Mouse (Mus musculus): Measurements from ENCODE around the gene Ntrk3. TPM values are rescaled to one million over a fixed set of nuclear protein-coding genes. Genes with fewer than 3 reads are reported as not detected.

Gene Ntrk3
- polyA plus RNA-seq, 1 experiment from 2014 or later, result 23.6 TPM

DNA sequence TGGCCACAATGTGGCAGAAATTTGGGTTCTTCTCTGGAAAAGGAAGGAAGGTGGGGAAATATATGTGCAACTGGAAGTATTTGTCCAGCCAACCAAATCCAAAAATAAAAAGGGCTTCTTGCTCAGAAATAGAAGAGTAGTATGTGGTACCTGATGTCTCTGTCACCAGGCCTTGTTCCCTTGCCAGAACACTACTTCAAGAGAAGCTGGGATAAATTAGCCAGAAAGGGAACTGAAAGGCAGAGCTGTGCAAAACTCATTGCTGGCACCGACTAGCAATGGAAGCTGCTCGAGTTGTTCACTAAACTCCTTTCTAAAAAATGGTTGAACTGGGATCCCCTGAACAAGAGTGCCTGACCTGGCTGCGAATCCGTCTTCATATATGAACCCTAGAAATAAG lies 337.6 kb downstream of the Ntrk3 start:
- Histone ChIP-seq H3K27me3 (no peaks in the 10 kb centered on the region), H3K4me1 (replicated peaks) (peaks cover 6% of the 10 kb centered on the region; the same call in 1 of the 2 replicates), H3K4me2 (no peak overlapping the region), H3K9ac (no peak overlapping the region), H3K36me3 (no peaks in the 10 kb centered on the region), H3K9me3 (no peaks in the 10 kb centered on the region), H3K27ac (replicated peaks) (no peak overlapping the region), H3K4me3 (no peak overlapping the region)
- no peak for ATAC-seq (ENCODE audit: low read depth)
- 88% methylated on average over 4 of the region's 4 CpGs for WGBS

DNA sequence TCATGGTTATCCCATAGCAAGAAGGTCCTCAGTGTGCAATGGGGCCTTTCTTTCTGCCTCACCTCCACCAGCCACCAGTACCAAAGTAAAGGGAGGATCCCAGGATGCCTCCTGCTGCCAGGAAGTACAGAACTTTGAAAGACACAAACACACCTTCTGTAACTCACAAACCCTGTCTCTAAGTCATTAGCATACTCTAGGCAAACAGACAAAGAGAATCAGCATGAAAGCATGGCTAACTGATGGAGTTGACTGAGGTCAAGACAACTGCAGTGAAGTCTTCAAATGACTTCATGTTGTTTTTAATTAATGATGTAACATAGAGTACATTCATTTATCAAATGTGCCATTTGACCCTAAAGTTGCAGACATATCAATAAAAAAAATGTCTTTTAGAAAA lies 339.4 kb downstream of the Ntrk3 start:
- Histone ChIP-seq H3K36me3 (no peaks in the 10 kb centered on the region), H3K4me1 (replicated peaks) (peaks cover 6% of the 10 kb centered on the region; the same call in 1 of the 2 replicates), H3K4me2 (no peak overlapping the region), H3K4me3 (no peak overlapping the region), H3K27me3 (no peaks in the 10 kb centered on the region), H3K9ac (no peak overlapping the region), H3K9me3 (no peaks in the 10 kb centered on the region), H3K27ac (replicated peaks) (no peak overlapping the region)
- no peak for ATAC-seq (ENCODE audit: low read depth)

DNA sequence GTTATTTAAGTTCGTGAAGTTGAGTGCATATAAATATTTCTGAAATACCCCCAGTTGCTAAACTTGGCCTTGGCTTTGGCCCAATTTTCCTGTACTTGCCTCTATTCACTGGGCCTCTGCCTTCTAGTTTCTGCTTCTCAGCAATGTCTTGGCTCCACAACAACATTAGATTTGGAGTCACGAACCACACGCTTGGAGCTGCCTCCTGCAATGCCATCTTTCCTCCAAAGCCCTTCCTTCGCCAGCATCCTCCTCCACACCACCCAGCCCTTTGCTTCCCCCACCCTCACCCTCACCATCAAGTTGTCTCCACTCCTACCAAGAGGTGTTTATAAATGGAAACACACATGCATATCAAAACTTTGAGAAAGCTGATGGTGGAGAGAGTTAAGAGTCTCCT lies 340.6 kb downstream of the Ntrk3 start:
- Histone ChIP-seq H3K27me3 (no peaks in the 10 kb centered on the region), H3K9ac (no peak overlapping the region), H3K9me3 (no peaks in the 10 kb centered on the region), H3K4me3 (no peak overlapping the region), H3K27ac (replicated peaks) (no peak overlapping the region), H3K4me1 (replicated peaks) (peaks cover 6% of the 10 kb centered on the region; the same call in 1 of the 2 replicates), H3K4me2 (no peak overlapping the region), H3K36me3 (no peaks in the 10 kb centered on the region)
- WGBS, result 88% methylated on average over 4 of the region's 4 CpGs
- no peak for ATAC-seq (ENCODE audit: low read depth)

DNA sequence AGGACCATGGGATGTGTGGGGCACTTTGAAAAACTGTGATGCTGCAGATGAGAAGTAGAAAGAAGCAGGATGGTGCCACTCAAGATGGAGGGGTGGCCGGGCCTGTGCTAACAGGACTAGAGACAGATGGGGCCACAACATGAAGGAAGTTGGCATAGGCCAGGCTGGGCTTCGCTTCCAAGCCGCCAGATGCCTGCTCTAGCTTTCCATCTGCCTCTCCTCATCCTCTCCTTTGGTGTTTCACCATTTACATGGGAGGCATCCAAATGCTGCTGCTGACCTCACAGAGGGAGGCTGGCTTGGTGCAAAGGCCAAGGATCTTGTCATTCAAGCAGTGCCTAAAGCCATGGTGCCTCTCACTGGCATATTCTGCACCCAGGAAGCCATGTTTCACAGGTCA lies 347.8 kb downstream of the Ntrk3 start:
- Histone ChIP-seq H3K9me3 (no peaks in the 10 kb centered on the region), H3K4me2 (no peak overlapping the region), H3K36me3 (no peaks in the 10 kb centered on the region), H3K4me1 (replicated peaks) (no peaks in the 10 kb centered on the region), H3K4me3 (no peak overlapping the region), H3K27ac (replicated peaks) (no peak overlapping the region), H3K9ac (no peak overlapping the region), H3K27me3 (no peaks in the 10 kb centered on the region)
- ATAC-seq (ENCODE audit: low read depth), result no peak
- 94% methylated on average over 3 of the region's 3 CpGs for WGBS

DNA sequence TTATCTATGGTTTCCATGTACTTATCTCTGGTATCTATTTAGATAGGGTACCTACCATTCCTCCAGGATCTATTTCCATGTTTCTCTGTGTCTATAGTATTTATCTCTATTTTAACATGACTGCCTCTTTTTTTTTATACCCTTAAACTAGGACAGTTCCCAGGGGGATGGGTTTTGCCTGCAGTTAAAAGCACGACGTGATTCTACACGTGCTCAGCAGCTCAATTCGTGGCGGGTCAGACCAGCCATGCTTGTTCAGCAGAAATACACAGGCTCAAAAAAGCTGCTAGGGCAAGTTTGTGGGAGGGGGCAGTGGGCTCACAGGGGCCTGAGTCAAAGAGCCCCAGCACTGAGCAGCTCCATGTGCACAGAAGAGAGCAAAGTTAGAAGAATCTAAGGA lies 349.7 kb downstream of the Ntrk3 start:
- Histone ChIP-seq H3K36me3 (no peaks in the 10 kb centered on the region), H3K27ac (replicated peaks) (no peak overlapping the region), H3K4me2 (no peak overlapping the region), H3K9me3 (no peaks in the 10 kb centered on the region), H3K9ac (no peak overlapping the region), H3K4me1 (replicated peaks) (no peaks in the 10 kb centered on the region), H3K27me3 (no peaks in the 10 kb centered on the region), H3K4me3 (no peak overlapping the region)
- no peak for ATAC-seq (ENCODE audit: low read depth)
- WGBS, result 72% methylated on average over 5 of the region's 5 CpGs

DNA sequence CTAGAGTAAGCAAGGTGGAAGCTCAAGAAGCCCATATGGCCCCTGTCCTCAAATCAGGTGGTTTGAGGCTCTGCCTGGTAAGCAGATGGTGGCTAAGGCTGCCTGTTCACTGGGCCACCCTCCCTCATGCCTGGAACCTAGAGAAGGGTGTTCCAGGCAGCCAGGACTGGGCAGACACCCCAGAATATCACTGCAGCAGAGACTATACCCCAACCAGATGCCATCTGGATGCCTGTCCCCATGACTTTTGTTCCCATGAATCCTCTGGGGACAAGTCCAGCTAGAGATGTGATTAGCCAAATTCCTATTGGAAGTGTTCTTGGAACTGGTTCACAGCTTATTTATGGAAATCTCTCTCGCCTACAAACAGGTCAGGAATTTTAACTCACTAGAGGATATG lies 351.8 kb downstream of the Ntrk3 start:
- Histone ChIP-seq H3K27ac (replicated peaks) (no peak overlapping the region), H3K4me2 (no peak overlapping the region), H3K9me3 (no peaks in the 10 kb centered on the region), H3K4me3 (no peak overlapping the region), H3K27me3 (no peaks in the 10 kb centered on the region), H3K9ac (no peak overlapping the region), H3K4me1 (replicated peaks) (no peaks in the 10 kb centered on the region), H3K36me3 (no peaks in the 10 kb centered on the region)
- 76% methylated on average over 1 of the region's 1 CpGs for WGBS
- ATAC-seq (ENCODE audit: low read depth), result no peak

DNA sequence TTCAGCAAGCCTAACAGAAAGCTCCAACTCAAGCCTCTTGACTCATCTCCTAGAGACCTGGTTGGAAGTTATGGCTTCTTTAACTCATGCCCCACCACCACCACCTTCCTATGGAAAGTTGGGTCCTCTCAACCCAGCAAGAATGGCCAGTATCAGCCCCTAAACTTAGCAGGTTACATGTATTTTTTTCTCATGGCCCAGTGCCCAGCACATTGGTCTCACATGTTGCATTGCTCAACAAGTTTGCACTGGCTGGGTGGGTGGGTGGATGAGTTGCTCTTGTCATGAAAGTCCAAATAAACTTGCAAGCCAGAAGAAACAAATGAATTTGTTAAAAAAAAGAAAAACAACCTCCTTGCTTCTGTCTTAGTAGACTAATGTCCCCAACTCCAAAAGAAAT lies 353.7 kb downstream of the Ntrk3 start:
- Histone ChIP-seq H3K9me3 (no peaks in the 10 kb centered on the region), H3K4me1 (replicated peaks) (no peaks in the 10 kb centered on the region), H3K4me2 (no peak overlapping the region), H3K27me3 (no peaks in the 10 kb centered on the region), H3K9ac (no peak overlapping the region), H3K4me3 (no peak overlapping the region), H3K27ac (replicated peaks) (no peak overlapping the region), H3K36me3 (no peaks in the 10 kb centered on the region)
- no peak for ATAC-seq (ENCODE audit: low read depth)

DNA sequence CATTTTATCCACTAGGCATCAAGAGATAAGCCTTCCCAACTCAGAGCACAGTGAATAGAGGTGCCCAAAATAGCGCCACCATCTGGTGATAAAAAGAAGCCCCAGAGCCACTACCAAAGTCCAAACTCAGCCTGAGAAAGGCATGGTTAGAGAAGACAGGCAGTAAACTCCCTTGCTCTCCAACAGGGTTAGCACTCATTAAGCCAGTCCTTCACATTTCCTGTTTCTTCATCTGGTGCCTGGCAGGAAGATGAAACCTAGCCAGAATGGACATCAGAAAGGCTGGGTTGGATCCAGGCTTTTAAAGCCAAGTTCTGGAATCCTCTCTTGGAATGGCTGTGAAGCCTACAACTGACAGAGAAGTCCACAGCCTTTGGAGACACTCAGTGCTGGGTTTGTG lies 355.7 kb downstream of the Ntrk3 start:
- Histone ChIP-seq H3K27ac (replicated peaks) (no peak overlapping the region), H3K9me3 (no peaks in the 10 kb centered on the region), H3K9ac (no peak overlapping the region), H3K4me1 (replicated peaks) (no peaks in the 10 kb centered on the region), H3K27me3 (no peaks in the 10 kb centered on the region), H3K36me3 (no peaks in the 10 kb centered on the region), H3K4me3 (no peak overlapping the region), H3K4me2 (no peak overlapping the region)
- ATAC-seq (ENCODE audit: low read depth), result no peak
- 36% methylated on average over 1 of the region's 1 CpGs for WGBS

DNA sequence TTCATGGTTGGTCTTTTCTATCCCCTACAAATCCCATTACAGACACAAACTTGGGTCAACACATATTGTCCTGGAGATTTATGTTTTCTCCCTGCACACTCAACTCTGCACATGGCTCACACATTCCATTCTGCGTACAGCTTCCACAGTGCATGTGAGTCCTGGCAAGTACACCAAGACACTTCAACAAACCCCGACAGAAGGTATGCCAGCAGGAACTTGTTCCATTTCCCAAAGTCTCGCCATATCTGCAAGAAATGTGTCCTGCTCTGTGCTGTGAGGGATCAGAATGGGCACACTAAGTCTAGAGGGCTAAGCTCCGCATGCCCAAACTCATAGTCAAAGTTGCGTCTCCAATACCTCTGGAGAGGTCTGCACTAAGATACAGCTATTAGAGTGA lies 358.0 kb downstream of the Ntrk3 start:
- WGBS, result 91% methylated on average over 5 of the region's 5 CpGs
- H3K4me3 ChIP-seq, result no peak overlapping the region
- no peaks in the 10 kb centered on the region for H3K9me3 ChIP-seq
- no peak for ATAC-seq (ENCODE audit: low read depth)
- no peaks in the 10 kb centered on the region for H3K36me3 ChIP-seq
- H3K9ac ChIP-seq, result no peak overlapping the region
- no peaks in the 10 kb centered on the region for H3K27me3 ChIP-seq
- H3K4me2 ChIP-seq, result no peak overlapping the region
- H3K4me1 ChIP-seq (replicated peaks), result no peaks in the 10 kb centered on the region
- no peak overlapping the region for H3K27ac ChIP-seq (replicated peaks)

DNA sequence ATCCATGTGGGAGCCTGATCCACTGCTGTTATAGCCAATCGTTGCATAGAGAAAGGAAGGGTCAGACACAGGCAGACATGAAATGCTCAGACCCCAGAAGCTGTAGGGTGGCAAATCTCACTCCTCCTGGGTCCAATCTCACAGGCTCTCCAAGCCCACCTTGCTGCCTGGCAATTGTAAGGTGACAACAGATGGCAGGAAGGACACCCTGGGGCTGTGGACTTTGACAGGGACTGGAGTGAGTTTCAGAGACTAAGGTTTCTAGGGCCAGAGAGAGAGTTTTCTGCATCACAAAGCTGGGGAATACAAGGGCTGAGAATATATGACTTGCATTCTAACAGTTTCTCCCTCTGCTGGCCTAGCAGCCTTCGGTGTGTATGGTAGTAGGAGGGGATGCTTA lies 359.5 kb downstream of the Ntrk3 start:
- Histone ChIP-seq H3K9me3 (no peaks in the 10 kb centered on the region), H3K36me3 (no peaks in the 10 kb centered on the region), H3K4me2 (no peak overlapping the region), H3K9ac (no peak overlapping the region), H3K4me3 (no peak overlapping the region), H3K4me1 (replicated peaks) (no peaks in the 10 kb centered on the region), H3K27me3 (no peaks in the 10 kb centered on the region), H3K27ac (replicated peaks) (no peak overlapping the region)
- WGBS, result 91% methylated on average over 2 of the region's 2 CpGs
- ATAC-seq (ENCODE audit: low read depth), result no peak

DNA sequence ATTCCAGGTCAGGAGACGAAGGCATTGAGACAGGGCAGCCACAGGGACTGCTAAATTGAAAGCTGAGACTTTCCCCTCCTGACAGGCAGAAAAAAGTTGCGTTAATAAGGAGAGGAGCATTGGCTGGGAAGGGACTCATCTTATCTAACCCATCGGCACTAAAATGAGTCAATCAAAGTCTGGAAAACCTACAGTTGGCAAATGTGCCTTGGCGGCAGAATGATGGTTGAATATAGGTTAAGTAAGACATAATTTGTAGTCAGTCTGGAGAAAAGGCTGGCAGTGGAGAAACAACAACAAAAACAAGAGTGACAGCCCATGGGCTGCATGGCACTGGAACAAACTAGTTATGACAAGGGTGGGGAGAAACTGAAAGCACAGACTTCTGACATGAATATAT lies 360.9 kb downstream of the Ntrk3 start:
- Histone ChIP-seq H3K27me3 (no peaks in the 10 kb centered on the region), H3K4me3 (no peak overlapping the region), H3K36me3 (no peaks in the 10 kb centered on the region), H3K27ac (replicated peaks) (no peak overlapping the region), H3K9me3 (no peaks in the 10 kb centered on the region), H3K4me1 (replicated peaks) (no peaks in the 10 kb centered on the region), H3K9ac (no peak overlapping the region), H3K4me2 (no peak overlapping the region)
- ATAC-seq (ENCODE audit: low read depth), result no peak
- 82% methylated on average over 4 of the region's 4 CpGs for WGBS

DNA sequence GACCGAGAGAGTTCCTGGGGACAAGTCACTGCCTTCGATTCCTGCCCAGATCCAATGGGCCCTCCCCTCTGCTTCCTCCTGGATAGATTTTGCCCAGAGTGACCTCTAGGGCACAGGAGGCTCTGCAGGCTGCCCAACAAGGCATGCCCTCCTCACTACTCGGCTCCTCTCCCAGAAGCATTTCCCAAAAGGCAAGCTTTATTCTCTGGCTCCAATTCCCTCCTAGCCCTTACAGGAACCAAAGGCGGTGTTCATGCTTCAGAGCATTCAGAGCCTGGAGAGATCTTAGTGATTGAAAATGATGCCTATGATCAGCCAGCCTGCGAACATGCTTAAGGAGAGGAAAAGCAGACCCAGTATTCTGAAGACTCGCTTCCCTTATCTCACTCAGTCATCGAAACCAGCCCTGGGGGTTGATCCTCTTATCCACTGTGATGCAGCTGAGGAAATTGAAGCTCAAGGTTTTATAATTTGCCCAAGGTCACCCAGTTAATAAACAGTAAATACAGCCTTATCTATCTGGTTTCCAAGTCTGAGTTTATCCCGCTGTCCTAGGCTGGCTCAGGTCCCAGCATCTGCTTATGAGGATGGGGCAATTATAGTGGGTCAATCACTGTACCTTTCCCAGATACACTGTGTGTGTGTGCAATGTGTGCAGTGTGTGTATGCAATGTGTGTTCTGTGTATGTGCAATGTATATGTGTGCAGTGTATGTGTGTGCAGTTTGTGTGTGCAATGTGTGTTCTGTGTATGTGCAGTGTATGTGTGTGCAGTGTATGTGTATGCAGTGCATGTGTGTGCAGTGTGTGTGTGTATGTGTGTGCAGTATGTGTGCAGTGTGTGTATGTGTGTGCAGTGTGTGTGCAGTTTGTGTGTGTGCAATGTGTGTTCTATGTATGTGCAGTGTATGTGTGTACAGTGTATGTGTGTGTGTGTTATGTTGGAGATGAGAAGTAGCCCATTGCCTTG lies 376.2 kb downstream of the Ntrk3 start:
- no peak overlapping the region for H3K9ac ChIP-seq
- peak; percentile 44; the same call in 1 of the 2 replicates for ATAC-seq (ENCODE audit: low read depth)
- H3K27me3 ChIP-seq, result no peaks in the 10 kb centered on the region
- no peaks in the 10 kb centered on the region for H3K36me3 ChIP-seq
- no peak overlapping the region for H3K4me2 ChIP-seq
- H3K4me3 ChIP-seq, result no peak overlapping the region
- peak overlapping the region; percentile 78 for H3K27ac ChIP-seq (replicated peaks)
- peaks cover 53% of the 10 kb centered on the region for H3K4me1 ChIP-seq (replicated peaks)
- 59% methylated on average over 8 of the region's 8 CpGs for whole genome bisulfite sequencing
- no peaks in the 10 kb centered on the region for H3K9me3 ChIP-seq

DNA sequence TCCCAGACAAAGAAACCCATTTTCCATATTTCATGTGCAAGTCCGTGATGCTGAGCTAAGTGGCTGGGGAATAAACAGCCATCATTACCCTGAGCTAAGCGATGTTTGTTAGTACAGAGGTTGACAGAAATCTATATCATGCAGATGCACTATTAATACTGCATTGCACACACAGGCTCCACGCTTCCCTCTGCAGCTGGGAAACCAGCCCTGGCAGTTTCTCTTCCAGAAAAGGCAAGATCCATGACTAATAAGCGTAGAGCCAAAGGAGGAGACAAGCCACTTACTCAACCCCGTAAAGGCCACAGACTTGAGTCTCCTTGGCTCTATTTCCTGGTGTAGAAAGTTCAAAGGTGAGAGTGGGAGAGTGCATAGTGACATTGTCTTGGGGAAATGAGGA lies 390.3 kb downstream of the Ntrk3 start:
- Histone ChIP-seq H3K4me1 (replicated peaks) (no peaks in the 10 kb centered on the region), H3K4me3 (no peak overlapping the region), H3K27ac (replicated peaks) (no peak overlapping the region), H3K4me2 (no peak overlapping the region), H3K9ac (no peak overlapping the region), H3K36me3 (peaks cover 5% of the 10 kb centered on the region; the same call in 1 of the 2 replicates), H3K9me3 (no peaks in the 10 kb centered on the region), H3K27me3 (no peaks in the 10 kb centered on the region)
- ATAC-seq (ENCODE audit: low read depth), result no peak
- 73% methylated on average over 5 of the region's 5 CpGs for WGBS
